Mouse (Mus musculus) limb, embryonic 13.5 days (tissue): ENCODE results near the gene Lsm6. TPM values are rescaled to one million over a fixed set of nuclear protein-coding genes. Genes with fewer than 3 reads are reported as not detected.

Experiments used
- polyA plus RNA-seq: library from polyadenylated mRNA; unstranded; fragments of >200 nt; fragmentation: Nextera tagmentation; extraction: Ambion mirVana; gene quantifications from 2 replicates; pipeline ENCODE4 v1.2.1, GENCODE M21; 2015

The Lsm6 gene
- polyA plus RNA-seq, 1 experiment from 2014 or later: 283 TPM

Other genes with a start within 250 kb of the Lsm6 start
- 14.3 and 14.9 TPM in 2 replicates for gene Zfp827, start 207.3 kb upstream of the Lsm6 start, polyA plus RNA-seq